Mouse (Mus musculus): ENCODE measurements at regions not wholly inside any gene's neighbourhood (a gene's known extent, or its start where the extent isn't known, plus 50 kb on each side); places are given as distances from the start of the nearest gene placed in this dataset.

GRCm38 (mm10) chr1:76039029-76039655 is 493.1 kb downstream of the Slc4a3 start:
- TF ChIP-seq POLR2A (IDR thresholded peaks at IDR 0.05; ENCODE audit: extremely low read depth, insufficient read depth, low read length), result no peak
- 0 out of 2 replicates have a peak, but pooled peaks have one; percentile 20 for TF ChIP-seq CTCF (IDR thresholded peaks at IDR 0.05; ENCODE audit: extremely low read depth, insufficient read depth, low read length)
